Mouse (Mus musculus): ENCODE results near the gene Serpina3k. TPM values are rescaled to one million over a fixed set of nuclear protein-coding genes. Genes with fewer than 3 reads are reported as not detected.
"Not testable (repeated sequence)": the region's sequence is repeated elsewhere in the genome, so short reads cannot be mapped to it uniquely, and the experiment has no call there.

Serpina3k gene
- polyA plus RNA-seq, 1 experiment from 2014 or later = not detected

- H3K4me3 ChIP-seq (replicated peaks; ENCODE audit: low read depth, low read length); H3K9ac ChIP-seq (ENCODE audit: low read depth, low read length); H3K27ac ChIP-seq; H3K4me2 ChIP-seq (ENCODE audit: low read length); H3K9me3 ChIP-seq (replicated peaks; ENCODE audit: low read length); ATAC-seq (replicated peaks; ENCODE audit: low FRiP score, low read depth); H3K4me1 ChIP-seq (replicated peaks; ENCODE audit: insufficient read depth, low read length); H3K36me3 ChIP-seq (ENCODE audit: insufficient read depth, low read length); H3K27me3 ChIP-seq (ENCODE audit: insufficient read depth, low read length): not testable (repeated sequence)
- WGBS = 41% methylated on average over 3 of the region's 3 CpGs
- peak; percentile 61 for TF ChIP-seq CTCF (IDR thresholded peaks at IDR 0.05; ENCODE audit: low read depth)
- peak; percentile 40 for DNase-seq (ENCODE audit: low spot score)
Observed at GRCm38 (mm10) chr12:104351812-104352211, 13.5 kb downstream of the Serpina3k start.

- Histone ChIP-seq H3K4me3 (replicated peaks; ENCODE audit: low read depth, low read length) (no peak overlapping the region), H3K4me2 (ENCODE audit: low read length) (no peak overlapping the region), H3K27ac (no peak overlapping the region), H3K36me3 (ENCODE audit: insufficient read depth, low read length) (no peaks in the 10 kb centered on the region), H3K9me3 (replicated peaks; ENCODE audit: low read length) (no peaks in the 10 kb centered on the region), H3K27me3 (ENCODE audit: insufficient read depth, low read length) (no peaks in the 10 kb centered on the region), H3K9ac (ENCODE audit: low read depth, low read length) (no peak overlapping the region), H3K4me1 (replicated peaks; ENCODE audit: insufficient read depth, low read length) (no peaks in the 10 kb centered on the region)
- no peak for ATAC-seq (replicated peaks; ENCODE audit: low FRiP score, low read depth)
- DNase-seq (ENCODE audit: low spot score) = no peak
- WGBS = 73% methylated on average over 3 of the region's 3 CpGs
- no peak for TF ChIP-seq CTCF (IDR thresholded peaks at IDR 0.05; ENCODE audit: low read depth)
Observed at GRCm38 (mm10) chr12:104356006-104356405, 17.7 kb downstream of the Serpina3k start.

- 87% methylated on average over 3 of the region's 3 CpGs for WGBS
- ATAC-seq (replicated peaks; ENCODE audit: low FRiP score, low read depth) = no peak
- H3K4me2 ChIP-seq (ENCODE audit: low read length) = no peak overlapping the region
Observed at GRCm38 (mm10) chr12:104369986-104370385, 31.7 kb downstream of the Serpina3k start.

GRCm38 (mm10) chr12:104377179-104377578, 38.9 kb downstream of the Serpina3k start:
- not testable (repeated sequence) for H3K9me3 ChIP-seq (replicated peaks; ENCODE audit: low read length); H3K9ac ChIP-seq (ENCODE audit: low read depth, low read length); H3K27ac ChIP-seq; H3K4me3 ChIP-seq (replicated peaks; ENCODE audit: low read depth, low read length); H3K4me2 ChIP-seq (ENCODE audit: low read length); DNase-seq (ENCODE audit: low spot score); ATAC-seq (replicated peaks; ENCODE audit: low FRiP score, low read depth); H3K36me3 ChIP-seq (ENCODE audit: insufficient read depth, low read length); H3K4me1 ChIP-seq (replicated peaks; ENCODE audit: insufficient read depth, low read length); H3K27me3 ChIP-seq (ENCODE audit: insufficient read depth, low read length)
- 78% methylated on average over 5 of the region's 5 CpGs for WGBS

More at GRCm38 (mm10) chr12:104369986-104370385, 31.7 kb downstream of the Serpina3k start:
- H3K27me3 ChIP-seq (ENCODE audit: insufficient read depth, low read length) = no peaks in the 10 kb centered on the region
- TF ChIP-seq CTCF (IDR thresholded peaks at IDR 0.05; ENCODE audit: low read depth) = no peak
- no peaks in the 10 kb centered on the region for H3K4me1 ChIP-seq (replicated peaks; ENCODE audit: insufficient read depth, low read length)
- no peak overlapping the region for H3K9ac ChIP-seq (ENCODE audit: low read depth, low read length)
- H3K9me3 ChIP-seq (replicated peaks; ENCODE audit: low read length) = no peaks in the 10 kb centered on the region
- H3K27ac ChIP-seq = no peak overlapping the region
- H3K36me3 ChIP-seq (ENCODE audit: insufficient read depth, low read length) = no peaks in the 10 kb centered on the region
- no peak for DNase-seq (ENCODE audit: low spot score)
- H3K4me3 ChIP-seq (replicated peaks; ENCODE audit: low read depth, low read length) = no peak overlapping the region

GRCm38 (mm10) chr12:104378351-104378750, 40.1 kb downstream of the Serpina3k start:
- H3K36me3 ChIP-seq (ENCODE audit: insufficient read depth, low read length); ATAC-seq (replicated peaks; ENCODE audit: low FRiP score, low read depth); H3K27me3 ChIP-seq (ENCODE audit: insufficient read depth, low read length); H3K9me3 ChIP-seq (replicated peaks; ENCODE audit: low read length); H3K27ac ChIP-seq; H3K9ac ChIP-seq (ENCODE audit: low read depth, low read length); H3K4me2 ChIP-seq (ENCODE audit: low read length); H3K4me1 ChIP-seq (replicated peaks; ENCODE audit: insufficient read depth, low read length); H3K4me3 ChIP-seq (replicated peaks; ENCODE audit: low read depth, low read length); DNase-seq (ENCODE audit: low spot score): not testable (repeated sequence)
- WGBS = 70% methylated on average over 2 of the region's 2 CpGs

- H3K4me2 ChIP-seq (ENCODE audit: low read length); ATAC-seq (replicated peaks; ENCODE audit: low FRiP score, low read depth); H3K9me3 ChIP-seq (replicated peaks; ENCODE audit: low read length); H3K36me3 ChIP-seq (ENCODE audit: insufficient read depth, low read length); H3K9ac ChIP-seq (ENCODE audit: low read depth, low read length); H3K4me1 ChIP-seq (replicated peaks; ENCODE audit: insufficient read depth, low read length); H3K27me3 ChIP-seq (ENCODE audit: insufficient read depth, low read length); H3K27ac ChIP-seq; DNase-seq (ENCODE audit: low spot score); H3K4me3 ChIP-seq (replicated peaks; ENCODE audit: low read depth, low read length): not testable (repeated sequence)
- WGBS = 52% methylated on average over 5 of the region's 5 CpGs
Observed at GRCm38 (mm10) chr12:104378815-104379214, 40.5 kb downstream of the Serpina3k start.

GRCm38 (mm10) chr12:104379856-104380255, 41.6 kb downstream of the Serpina3k start:
- Histone ChIP-seq H3K9me3 (replicated peaks; ENCODE audit: low read length) (no peaks in the 10 kb centered on the region), H3K4me1 (replicated peaks; ENCODE audit: insufficient read depth, low read length) (no peaks in the 10 kb centered on the region), H3K27me3 (ENCODE audit: insufficient read depth, low read length) (no peaks in the 10 kb centered on the region), H3K4me3 (replicated peaks; ENCODE audit: low read depth, low read length) (no peak overlapping the region), H3K4me2 (ENCODE audit: low read length) (no peak overlapping the region), H3K27ac (no peak overlapping the region), H3K36me3 (ENCODE audit: insufficient read depth, low read length) (no peaks in the 10 kb centered on the region), H3K9ac (ENCODE audit: low read depth, low read length) (no peak overlapping the region)
- DNase-seq (ENCODE audit: low spot score) = no peak
- 96% methylated on average over 11 of the region's 11 CpGs for WGBS
- no peak for TF ChIP-seq CTCF (IDR thresholded peaks at IDR 0.05; ENCODE audit: low read depth)
- ATAC-seq (replicated peaks; ENCODE audit: low FRiP score, low read depth) = no peak

GRCm38 (mm10) chr12:104381071-104381604, 42.9 kb downstream of the Serpina3k start:
- H3K36me3 ChIP-seq (ENCODE audit: insufficient read depth, low read length); H3K27ac ChIP-seq; H3K9me3 ChIP-seq (replicated peaks; ENCODE audit: low read length); H3K4me1 ChIP-seq (replicated peaks; ENCODE audit: insufficient read depth, low read length); H3K27me3 ChIP-seq (ENCODE audit: insufficient read depth, low read length); H3K9ac ChIP-seq (ENCODE audit: low read depth, low read length); ATAC-seq (replicated peaks; ENCODE audit: low FRiP score, low read depth); H3K4me2 ChIP-seq (ENCODE audit: low read length); H3K4me3 ChIP-seq (replicated peaks; ENCODE audit: low read depth, low read length); DNase-seq (ENCODE audit: low spot score): not testable (repeated sequence)
- WGBS = 94% methylated on average over 8 of the region's 8 CpGs

- ATAC-seq (replicated peaks; ENCODE audit: low FRiP score, low read depth); H3K9me3 ChIP-seq (replicated peaks; ENCODE audit: low read length); H3K4me3 ChIP-seq (replicated peaks; ENCODE audit: low read depth, low read length); H3K4me1 ChIP-seq (replicated peaks; ENCODE audit: insufficient read depth, low read length); H3K36me3 ChIP-seq (ENCODE audit: insufficient read depth, low read length); H3K27me3 ChIP-seq (ENCODE audit: insufficient read depth, low read length); H3K9ac ChIP-seq (ENCODE audit: low read depth, low read length); H3K4me2 ChIP-seq (ENCODE audit: low read length); H3K27ac ChIP-seq; DNase-seq (ENCODE audit: low spot score): not testable (repeated sequence)
Observed at GRCm38 (mm10) chr12:104385987-104386386, 47.7 kb downstream of the Serpina3k start.
